Comparison of ENCODE assay signal across 10 mouse cellular contexts in the genomic region with DNA sequence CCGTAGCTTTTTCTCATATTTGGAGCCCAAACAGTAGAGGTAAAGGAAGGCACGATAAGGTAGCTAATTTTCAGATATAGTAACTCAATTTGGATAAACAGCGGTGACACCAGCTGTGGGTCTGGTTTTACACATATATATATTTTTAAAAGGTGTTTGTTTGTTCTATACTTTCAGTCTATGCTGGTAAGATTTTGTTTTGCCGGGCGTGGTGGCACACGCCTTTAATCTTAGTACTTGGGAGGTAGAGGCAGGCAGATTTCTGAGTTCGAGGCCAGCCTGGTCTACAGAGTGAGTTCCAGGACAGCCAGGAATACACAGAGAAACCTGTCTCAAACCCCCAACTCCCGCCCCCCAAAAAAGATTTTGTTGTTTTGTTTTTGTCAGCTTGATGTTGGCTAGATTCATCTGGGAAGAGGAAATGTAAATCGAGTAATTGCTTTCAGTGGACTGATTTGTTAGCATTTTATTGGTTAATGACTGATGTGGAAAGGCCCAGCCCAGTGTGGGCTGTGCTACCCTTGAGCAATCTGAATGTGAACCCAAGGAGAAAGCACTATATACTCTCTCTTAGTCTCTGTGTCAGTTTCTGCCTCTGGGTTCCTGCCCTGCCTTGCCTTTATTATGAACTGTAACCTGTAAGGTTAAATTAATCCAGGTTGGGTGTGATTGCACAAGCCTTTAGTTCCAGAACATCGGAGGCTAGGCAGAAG. TPM values are rescaled to one million over a fixed set of nuclear protein-coding genes. Genes with fewer than 3 reads are reported as not detected.
DNase-seq lines count a peak whose midpoint lies in the region; ATAC-seq and TF ChIP-seq lines count a peak whose summit lies in the region.
"Had no signal": no experiment of that assay in that cellular context is flagged by ENCODE, and none has a peak within 500 bp of the region (broad histone marks: within the 10 kb centered on the region; RNA-seq: fewer than 3 reads in every experiment).

No protein-coding gene starts in this region.

- no peak for TF ChIP-seq CTCF in lung, postnatal 0 days (IDR thresholded peaks at IDR 0.05)

- H3K9me3 ChIP-seq in heart, embryonic 14.5 days (ENCODE audit: control insufficient read depth, low read length) = no peaks in the 10 kb centered on the region
- H3K9me3 ChIP-seq in lung, postnatal 0 days (ENCODE audit: low read length) = no peaks in the 10 kb centered on the region
- H3K9me3 ChIP-seq in neural tube, embryonic 12.5 days = no peaks in the 10 kb centered on the region

- H3K27ac ChIP-seq in heart, embryonic 14.5 days (replicated peaks in 1 of 2; ENCODE audit: control insufficient read depth in 1 of 2, insufficient read depth in 1 of 2, low read depth in 2 of 2, low read length in 2 of 2) = no peak overlapping the region; a peak in 1 of 4 replicates
- no peak overlapping the region for H3K27ac ChIP-seq in lung, postnatal 0 days (ENCODE audit: low read length)
- no peak overlapping the region for H3K27ac ChIP-seq in neural tube, embryonic 12.5 days

- peak overlapping the region; percentile 97 for H3K4me2 ChIP-seq in heart, embryonic 14.5 days (ENCODE audit: low read length)
- peak overlapping the region; percentile 46 for H3K4me2 ChIP-seq in lung, postnatal 0 days (replicated peaks; ENCODE audit: low read depth, low read length)
- H3K4me2 ChIP-seq in neural tube, embryonic 12.5 days (replicated peaks) = peak overlapping the region; percentile 88; the same call in 1 of the 2 replicates

- intact Hi-C loops in heart, postnatal 10 days (cut with DNase I) = loop anchor here (2.0 to 5.0 kb wide), 2 partner anchors 15 to 41 kb away; partner anchors contain the start of gene Pmf1

- peaks cover 4 to 11% of the 10 kb centered on the region in 2 experiments for H3K4me1 ChIP-seq in heart, embryonic 14.5 days (ENCODE audit: control insufficient read depth in 2 of 2, insufficient read depth in 2 of 2, low read length in 2 of 2)
- peaks cover 11% of the 10 kb centered on the region; the same call in 1 of the 2 replicates for H3K4me1 ChIP-seq in lung, postnatal 0 days (ENCODE audit: insufficient read depth, low read depth, low read length)
- H3K4me1 ChIP-seq in neural tube, embryonic 12.5 days = peaks cover 28% of the 10 kb centered on the region

- H3K36me3 ChIP-seq in heart, embryonic 14.5 days (ENCODE audit: control insufficient read depth, insufficient read depth, low read length) = peaks cover 5% of the 10 kb centered on the region
- no peaks in the 10 kb centered on the region for H3K36me3 ChIP-seq in lung, postnatal 0 days (ENCODE audit: insufficient read depth, low read length)
- H3K36me3 ChIP-seq in neural tube, embryonic 12.5 days = peaks cover 8% of the 10 kb centered on the region

- WGBS in heart, embryonic 14.5 days = 86% methylated on average over 10 of the region's 10 CpGs
- WGBS in lung, postnatal 0 days = 82% methylated on average over 10 of the region's 10 CpGs
- WGBS in neural tube, embryonic 12.5 days = 82% methylated on average over 10 of the region's 10 CpGs

- ATAC-seq in heart, embryonic 14.5 days (ENCODE audit: insufficient number of reproducible peaks, insufficient read depth, low FRiP score, low read depth) = no peak
- ATAC-seq in lung, postnatal 0 days = no peak
- no peak for ATAC-seq in neural tube, embryonic 12.5 days (ENCODE audit: low FRiP score, low read depth)

- no peak overlapping the region for H3K4me3 ChIP-seq in heart, embryonic 14.5 days (ENCODE audit: control insufficient read depth in 1 of 2, insufficient read depth in 1 of 2, low read depth in 1 of 2, low read length in 2 of 2)
- no peak overlapping the region for H3K4me3 ChIP-seq in lung, postnatal 0 days (ENCODE audit: low read depth, low read length)
- no peak overlapping the region for H3K4me3 ChIP-seq in neural tube, embryonic 12.5 days

- no peak for DNase-seq in heart, postnatal 10 days
- DNase-seq in lung, postnatal 0 days (ENCODE audit: low spot score) = no peak
- DNase-seq in lung, adult 18-20 months = no peak
- DNase-seq in kidney, postnatal 14 days = peak; percentile 41
- no peak for DNase-seq in spleen, adult 12 weeks (ENCODE audit: low spot score)
- no peak for DNase-seq in ovary, postnatal 14 days (ENCODE audit: low spot score)

- H3K9ac ChIP-seq in heart, embryonic 14.5 days (ENCODE audit: low read length) = peak overlapping the region; percentile 55; the same call in 1 of the 2 replicates
- no peak overlapping the region for H3K9ac ChIP-seq in lung, postnatal 0 days (replicated peaks; ENCODE audit: low read depth)
- H3K9ac ChIP-seq in neural tube, embryonic 12.5 days = no peak overlapping the region

- H3K27me3 ChIP-seq in heart, embryonic 14.5 days (ENCODE audit: control insufficient read depth, insufficient read depth, low read length) = no peaks in the 10 kb centered on the region
- H3K27me3 ChIP-seq in lung, postnatal 0 days (replicated peaks; ENCODE audit: insufficient read depth, low read length) = no peaks in the 10 kb centered on the region
- H3K27me3 ChIP-seq in neural tube, embryonic 12.5 days (replicated peaks) = no peaks in the 10 kb centered on the region

- no peak for TF ChIP-seq EP300 in lung, postnatal 0 days (IDR thresholded peaks at IDR 0.05)

RNA-seq across cellular contexts. Expression of gene Slc25a44, which starts 0.9 kb away (rescaled TPM):
- polyA plus RNA-seq in heart, embryonic 14.5 days (2014; fragmentation: Nextera tagmentation; extraction: Ambion mirVana) = 12.3 and 14.3 TPM in 2 replicates
- 10 to 100 TPM; 15.2 to 16.3 TPM for total RNA-seq in heart, postnatal 10 days (2021)
- polyA plus RNA-seq in lung, postnatal 0 days (2015; fragmentation: Nextera tagmentation; extraction: Ambion mirVana) = 9.3 and 11.3 TPM in 2 replicates
- polyA plus RNA-seq in neural tube, embryonic 12.5 days (2016; fragmentation: Nextera tagmentation; extraction: Ambion mirVana) = 24.1 and 28.0 TPM in 2 replicates

RNA-seq across cellular contexts. Expression of gene Pmf1, which starts 15.7 kb away (rescaled TPM):
- polyA plus RNA-seq in heart, embryonic 14.5 days (2014; fragmentation: Nextera tagmentation; extraction: Ambion mirVana) = 94.3 and 95.5 TPM in 2 replicates
- total RNA-seq in heart, postnatal 10 days (2021) = 10 to 100 TPM; 43.4 to 49.5 TPM
- polyA plus RNA-seq in lung, postnatal 0 days (2015; fragmentation: Nextera tagmentation; extraction: Ambion mirVana) = 27.9 and 30.6 TPM in 2 replicates
- 75.9 and 79.7 TPM in 2 replicates for polyA plus RNA-seq in neural tube, embryonic 12.5 days (2016; fragmentation: Nextera tagmentation; extraction: Ambion mirVana)

RNA-seq across cellular contexts. Expression of gene Sema4a, which starts 35.1 kb away (rescaled TPM):
- polyA plus RNA-seq in heart, embryonic 14.5 days (2014; fragmentation: Nextera tagmentation; extraction: Ambion mirVana) = 0.94 and 1.4 TPM in 2 replicates
- 1 to 10 TPM; 1.8 to 1.9 TPM for total RNA-seq in heart, postnatal 10 days (2021)
- 9.0 and 9.2 TPM in 2 replicates for polyA plus RNA-seq in lung, postnatal 0 days (2015; fragmentation: Nextera tagmentation; extraction: Ambion mirVana)
- polyA plus RNA-seq in neural tube, embryonic 12.5 days (2016; fragmentation: Nextera tagmentation; extraction: Ambion mirVana) = 13.6 and 15.3 TPM in 2 replicates

RNA-seq across cellular contexts. Expression of gene Bglap, which starts 41.6 kb away (rescaled TPM):
- polyA plus RNA-seq in heart, embryonic 14.5 days (2014; fragmentation: Nextera tagmentation; extraction: Ambion mirVana) = not detected in 2 replicates
- not detected for total RNA-seq in heart, postnatal 10 days (2021)
- not detected in 2 replicates for polyA plus RNA-seq in lung, postnatal 0 days (2015; fragmentation: Nextera tagmentation; extraction: Ambion mirVana)
- not detected in 2 replicates for polyA plus RNA-seq in neural tube, embryonic 12.5 days (2016; fragmentation: Nextera tagmentation; extraction: Ambion mirVana)
- polyA plus RNA-seq: limb, embryonic 11.5 days; testis, adult 2 months had no signal

RNA-seq across cellular contexts. Expression of gene Bglap2, which starts 47.4 kb away (rescaled TPM):
- polyA plus RNA-seq in heart, embryonic 14.5 days (2014; fragmentation: Nextera tagmentation; extraction: Ambion mirVana) = not detected in 2 replicates
- total RNA-seq in heart, postnatal 10 days (2021) = not detected
- not detected in 2 replicates for polyA plus RNA-seq in lung, postnatal 0 days (2015; fragmentation: Nextera tagmentation; extraction: Ambion mirVana)
- polyA plus RNA-seq in neural tube, embryonic 12.5 days (2016; fragmentation: Nextera tagmentation; extraction: Ambion mirVana) = not detected in 2 replicates
- polyA plus RNA-seq: limb, embryonic 11.5 days had no signal

Comparison
In these comparisons a context has a peak if more than half of its experiments do, and no peak if none do; other contexts are left out.
1. H3K4me2 ChIP-seq: peak in every context shown above with its lines; median percentile 97 in heart, embryonic 14.5 days; 88 in neural tube, embryonic 12.5 days; 46 in lung, postnatal 0 days.